Mouse (Mus musculus): Measurements from ENCODE around the gene Tespa1.
"Not testable (repeated sequence)": the region's sequence is repeated elsewhere in the genome, so short reads cannot be mapped to it uniquely, and the experiment has no call there.

Gene Tespa1

DNA sequence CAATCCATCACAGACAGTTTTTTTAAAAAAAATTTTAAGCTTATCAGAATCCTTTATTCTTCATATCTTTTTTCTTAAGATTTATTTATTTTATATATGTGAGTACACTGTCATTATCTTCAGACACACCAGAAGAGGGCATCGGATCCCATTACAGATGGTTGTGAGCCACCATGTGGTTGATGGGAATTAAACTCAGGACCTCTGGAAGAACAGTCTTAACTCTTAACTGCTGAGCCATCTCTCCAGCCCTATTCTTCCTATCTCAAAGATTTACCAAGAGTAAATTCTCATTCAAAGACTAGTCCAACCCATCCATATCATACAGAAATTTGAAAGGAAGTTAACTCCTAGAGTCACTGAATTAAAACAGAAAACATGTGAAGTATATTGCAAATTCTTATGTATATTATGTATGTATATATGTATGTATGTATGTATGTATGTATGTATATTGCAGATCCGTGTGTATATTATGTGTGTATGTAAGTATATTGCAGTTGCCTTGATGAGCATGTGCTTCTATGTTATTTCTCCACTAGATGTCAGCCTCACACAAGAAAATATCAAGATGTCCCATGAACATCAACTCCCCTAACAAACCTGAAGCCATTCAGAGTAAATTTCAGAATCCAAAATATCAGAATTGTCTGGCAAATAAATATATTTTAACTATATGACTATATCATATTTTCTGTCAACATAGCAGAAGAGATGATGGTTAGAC lies 40.9 kb downstream of the Tespa1 start:
- DNase-seq (ENCODE audit: low read depth, low spot score): peak; percentile 32

DNA sequence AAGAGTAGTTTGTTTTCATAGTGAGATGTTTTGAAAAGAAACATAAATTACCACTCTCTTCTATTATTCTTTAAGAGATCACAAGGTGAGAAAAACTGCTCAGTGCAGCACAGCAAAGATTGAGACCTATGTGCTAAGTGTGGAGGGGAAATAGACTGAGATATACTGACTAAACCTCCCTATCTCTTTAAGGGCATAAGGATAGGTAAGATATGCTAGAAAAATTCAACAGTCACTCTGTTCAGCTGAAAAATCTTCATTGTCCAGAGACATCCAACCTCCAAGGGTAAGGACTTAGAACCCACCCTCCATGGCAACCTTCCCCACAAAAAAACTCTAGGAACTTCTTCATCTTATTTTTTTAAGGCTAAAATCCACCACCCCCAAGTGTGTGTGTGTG lies 42.1 kb downstream of the Tespa1 start:
- no peak for DNase-seq (ENCODE audit: low read depth, low spot score)

DNA sequence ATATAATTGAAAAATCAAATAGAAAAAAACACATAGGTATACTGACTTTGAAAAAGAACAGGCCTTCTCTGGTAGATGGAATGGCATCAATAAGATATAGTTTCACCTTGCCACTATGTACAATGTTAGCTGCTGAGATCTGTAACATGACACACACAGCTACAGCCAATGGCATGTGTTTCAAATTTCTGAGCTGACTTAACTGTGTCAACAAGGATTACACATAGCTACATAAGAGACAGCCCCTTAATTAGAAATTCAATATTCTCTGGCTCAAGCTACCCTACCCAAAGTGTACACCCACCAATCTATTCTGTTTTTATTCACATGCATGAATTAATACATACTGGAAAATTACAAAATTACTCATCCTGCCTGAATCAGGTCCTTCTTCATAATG lies 45.7 kb downstream of the Tespa1 start:
- DNase-seq (ENCODE audit: low read depth, low spot score): no peak

DNA sequence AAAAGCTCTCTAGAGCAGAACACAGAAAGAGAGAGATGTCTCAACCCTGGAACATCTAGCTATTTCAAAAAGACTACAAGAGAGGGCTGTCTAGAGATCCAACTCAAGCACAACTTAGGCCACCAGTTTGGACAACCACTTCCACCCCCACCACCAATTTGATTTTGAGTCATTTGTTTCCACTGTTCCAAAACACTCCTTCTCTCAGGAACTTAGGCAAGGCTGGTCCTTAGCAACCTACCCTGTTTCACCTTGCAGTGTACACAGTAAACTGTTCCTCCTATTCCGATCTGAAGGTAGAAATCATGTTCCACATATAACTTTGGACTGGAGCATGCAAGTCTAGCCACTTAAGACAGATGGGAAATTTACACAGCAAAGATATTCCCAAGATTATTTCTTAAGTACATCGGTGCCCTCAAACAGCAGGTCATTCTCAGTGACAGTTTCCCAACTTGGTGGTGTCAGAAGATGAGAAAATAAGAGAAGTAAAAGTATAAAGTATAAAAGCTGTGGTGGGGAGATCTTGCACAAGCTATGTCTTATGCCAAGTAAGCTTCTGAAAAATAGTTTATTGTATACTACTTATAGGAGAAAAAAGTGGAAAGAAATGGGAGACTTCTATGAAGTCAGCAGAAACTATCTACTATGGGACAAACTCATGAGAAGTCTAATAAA lies 47.5 kb downstream of the Tespa1 start:
- no peak for DNase-seq (ENCODE audit: low read depth, low spot score)

DNA sequence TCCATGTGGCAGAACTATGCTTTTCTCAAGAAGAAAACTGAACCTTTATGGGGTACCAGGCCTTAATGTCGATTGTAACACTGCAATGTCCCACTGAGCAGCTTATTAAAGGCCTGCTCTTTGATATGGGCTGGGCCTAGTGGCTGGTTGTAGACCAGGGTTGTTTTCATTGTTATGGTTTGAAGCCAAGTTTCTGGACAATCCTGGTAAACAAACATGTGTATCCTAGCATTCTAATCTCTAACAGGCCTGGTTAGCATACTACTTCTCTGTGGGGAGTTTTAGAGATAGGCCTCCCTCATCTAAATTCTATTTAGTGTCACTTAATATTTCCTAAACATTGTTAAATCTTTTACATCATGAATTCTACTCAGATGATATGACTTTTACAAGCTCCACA lies 49.0 kb downstream of the Tespa1 start:
- DNase-seq (ENCODE audit: low read depth, low spot score): no peak

DNA sequence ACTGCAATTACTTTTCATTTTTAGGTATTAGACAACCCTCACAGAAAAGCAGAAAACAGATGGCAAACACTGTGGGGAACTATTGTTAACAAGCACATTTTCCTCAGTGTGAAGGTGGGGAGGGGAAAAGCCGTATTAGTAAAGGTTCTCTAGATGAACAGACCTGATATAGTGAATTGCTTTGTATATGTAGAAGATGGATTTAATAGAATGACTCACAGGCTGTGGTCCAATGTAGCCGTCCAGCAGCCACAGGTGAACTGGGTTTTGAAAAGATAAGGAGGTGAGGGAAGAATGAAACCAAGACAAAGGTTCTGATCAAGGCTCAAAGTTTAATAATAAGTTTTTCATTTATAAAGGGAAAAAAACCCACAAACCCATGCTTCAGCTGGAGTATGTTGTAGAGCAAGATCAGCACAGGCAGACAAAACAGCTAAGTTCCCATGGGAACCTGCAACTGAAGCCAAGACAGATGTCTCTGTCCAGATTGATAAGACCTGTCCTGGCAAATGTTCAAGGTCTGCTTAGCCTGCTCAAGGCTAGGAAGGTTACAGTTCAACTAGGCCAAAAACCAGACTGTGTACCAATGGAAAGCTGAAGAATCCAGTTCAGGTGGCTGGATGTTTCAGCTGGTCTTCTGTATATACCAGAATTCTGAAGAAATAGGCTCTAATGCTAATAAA lies 50.0 kb downstream of the Tespa1 start:
- no peak for DNase-seq (ENCODE audit: low read depth, low spot score)

DNA sequence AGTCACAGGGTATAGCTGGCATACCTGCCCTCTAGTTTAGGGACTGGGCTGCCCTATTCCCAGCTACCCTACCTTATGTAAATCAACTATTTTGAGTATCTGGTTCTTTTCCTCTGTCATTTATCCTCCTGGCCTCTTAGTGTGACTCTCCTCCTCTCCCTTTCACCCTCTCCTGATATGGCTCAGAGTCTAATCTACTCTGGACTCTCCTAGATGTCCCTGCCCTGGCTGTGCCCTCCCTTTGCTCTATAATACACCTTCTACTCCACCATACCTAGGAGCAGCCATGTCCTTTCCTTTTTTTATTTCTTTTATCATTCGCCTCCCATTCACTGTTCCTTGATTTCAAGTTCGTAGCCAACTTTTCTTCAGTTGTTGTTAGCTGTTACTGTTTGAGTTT lies 52.5 kb downstream of the Tespa1 start:
- DNase-seq (ENCODE audit: low read depth, low spot score): no peak

DNA sequence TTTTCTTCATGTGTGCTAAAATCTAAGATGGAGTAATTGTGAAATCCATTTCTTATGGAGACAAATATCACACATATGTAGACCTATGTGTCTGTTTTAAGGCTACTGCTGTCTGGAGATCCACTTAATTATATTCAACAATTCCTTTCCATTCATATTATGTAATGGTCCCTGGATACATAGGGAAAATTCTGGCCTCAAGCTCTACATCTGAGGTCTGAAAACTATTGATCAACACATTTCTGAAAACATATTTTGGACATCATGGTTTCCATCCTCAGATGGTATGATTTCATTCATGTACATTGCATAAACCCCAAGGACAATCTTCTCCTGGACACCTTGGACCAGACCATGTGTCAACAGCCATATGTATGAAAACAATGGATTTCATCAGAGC lies 71.6 kb downstream of the Tespa1 start, which contains the start of gene Vmn2r84:
Vmn2r84 (minus strand) TSS at position 101 of the 400 bp plus-strand sequence.
- no peak for DNase-seq (ENCODE audit: low read depth, low spot score)

DNA sequence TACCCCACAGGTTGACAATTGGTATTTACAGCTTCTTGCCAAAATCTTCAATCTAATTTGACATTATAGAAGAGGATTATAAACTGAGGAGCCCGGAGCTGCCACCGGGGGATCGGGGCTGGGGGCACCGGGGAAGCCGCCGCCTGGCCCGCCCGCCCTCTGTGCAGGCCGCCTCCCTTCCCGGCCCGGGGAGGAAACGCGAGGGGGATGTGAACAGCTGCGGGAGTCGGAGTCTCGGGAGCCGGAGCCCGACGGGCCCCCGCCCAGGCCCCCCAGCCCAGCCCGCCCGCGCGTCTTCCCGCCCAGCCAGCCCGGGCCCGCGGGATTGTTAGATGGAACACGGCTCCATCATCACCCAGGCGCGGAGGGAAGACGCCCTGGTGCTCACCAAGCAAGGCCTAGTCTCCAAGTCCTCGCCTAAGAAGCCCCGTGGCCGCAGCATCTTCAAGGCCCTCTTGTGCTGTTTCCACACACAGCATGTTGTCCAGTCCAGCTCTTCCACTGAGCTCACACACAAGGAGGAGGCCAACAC lies 89.6 kb downstream of the Tespa1 start:
- DNase-seq (ENCODE audit: low read depth, low spot score): not testable (repeated sequence)
